Mouse (Mus musculus) G1E (cell line): ENCODE results near the gene Rab23. TPM values are rescaled to one million over a fixed set of nuclear protein-coding genes. Genes with fewer than 3 reads are reported as not detected.

Experiments
- ATAC-seq: 2 replicates; pipeline ENCODE4 v1.8.0; 2016; ENCODE audit warnings: mild to moderate bottlenecking; ENCODE audit not compliant: insufficient number of reproducible peaks, poor library complexity, low FRiP score, severe bottlenecking; ENCODE audit errors: extremely low read depth
- DNase-seq: peaks from one replicate; pipeline ENCODE4 v3.0.0; 2012; ENCODE audit warnings: low spot score
- H3K27me3 ChIP-seq: 2 replicates; pipeline ENCODE4 v1.6.1; 2012; ENCODE audit warnings: mild to moderate bottlenecking, low read length, inconsistent platforms; ENCODE audit not compliant: insufficient read depth
- H3K36me3 ChIP-seq: replicated peaks from 2 replicates; pipeline ENCODE3; 2012; ENCODE audit warnings: mild to moderate bottlenecking, inconsistent platforms
- H3K4me1 ChIP-seq: 2 replicates; pipeline ENCODE4 v1.6.1; 2012; ENCODE audit warnings: low read depth, low read length, inconsistent platforms, mixed read lengths; ENCODE audit not compliant: insufficient read depth
- H3K4me3 ChIP-seq: 2 replicates; pipeline ENCODE4 v1.5.1; 2012; ENCODE audit warnings: low read depth, mild to moderate bottlenecking, inconsistent platforms, low read length, moderate library complexity, mixed read lengths
- H3K9me3 ChIP-seq: replicated peaks from 2 replicates; pipeline ENCODE4 v1.6.1; 2012; ENCODE audit warnings: inconsistent platforms
- CTCF ChIP-seq: IDR thresholded peaks from 2 replicates; pipeline ENCODE4 v1.5.1; 2012; ENCODE audit warnings: low read depth, low read length, inconsistent platforms, mixed read lengths
- GATA1 ChIP-seq: IDR thresholded peaks from 2 replicates; pipeline ENCODE4 v1.6.1; 2012; ENCODE audit warnings: borderline replicate concordance, low read length, inconsistent platforms, mixed read lengths
- GATA2 ChIP-seq: IDR thresholded peaks from 2 replicates; pipeline ENCODE4 v1.6.1; 2012; ENCODE audit warnings: low read depth, low read length, inconsistent platforms, borderline replicate concordance
- POLR2AphosphoS5 ChIP-seq: IDR thresholded peaks from 2 replicates; pipeline ENCODE4 v1.6.1; 2012; ENCODE audit warnings: low read depth, low read length, inconsistent platforms; ENCODE audit not compliant: insufficient replicate concordance
- TAL1 ChIP-seq: conservative IDR thresholded peaks from 2 replicates; pipeline ENCODE4 v1.6.1; 2012; ENCODE audit warnings: low read depth, low read length, inconsistent platforms, mixed read lengths
- polyA plus RNA-seq: library from polyadenylated mRNA; stranded (reverse); fragments of >175 nt; gene quantifications from 2 replicates; pipeline ENCODE4 v1.2.3, GENCODE M21; 2012
- total RNA-seq, 2 experiments: library from RNA; stranded (forward) in 1 of 2; stranded (reverse) in 1 of 2; fragments of 200-1000 nt in 1 of 2; fragments of >200 nt in 1 of 2; fragmentation: Nextera tagmentation in 1 of 2; gene quantifications; 2 replicates each; pipeline ENCODE4 v1.2.3; 2014 to 2017

Gene Rab23
- total and polyA plus RNA-seq, 3 experiments: 0.27 TPM; not detected in 2

DNA sequence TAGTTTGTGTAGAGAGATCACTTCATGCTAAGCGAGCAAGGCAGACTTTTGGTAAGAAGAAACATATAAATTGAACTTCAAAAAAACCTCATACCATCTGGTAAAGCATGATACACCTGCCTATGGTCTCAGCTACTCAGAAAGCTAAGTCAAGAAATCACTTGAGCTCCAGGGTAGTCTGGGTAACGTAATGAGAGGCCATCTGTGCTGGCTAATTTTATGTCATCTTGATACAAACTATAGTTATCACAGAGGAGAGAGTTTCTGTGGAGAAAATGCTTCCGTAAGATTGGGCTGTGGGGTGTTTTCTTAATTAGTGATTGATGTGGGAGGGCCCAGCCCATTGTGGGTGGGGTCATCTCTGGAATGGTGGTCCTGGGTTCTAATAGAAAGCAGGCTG lies 25.8 kb upstream of the Rab23 start:
- Histone ChIP-seq H3K36me3 (no peaks in the 10 kb centered on the region), H3K27me3 (peaks cover 7% of the 10 kb centered on the region), H3K4me1 (no peaks in the 10 kb centered on the region), H3K9me3 (no peaks in the 10 kb centered on the region), H3K4me3 (no peak overlapping the region)
- ATAC-seq: no peak
- no peak for TF ChIP-seq CTCF
- no peak for TF ChIP-seq POLR2AphosphoS5
- no peak for TF ChIP-seq TAL1
- no peak for TF ChIP-seq GATA1
- TF ChIP-seq GATA2: no peak
- DNase-seq: no peak

DNA sequence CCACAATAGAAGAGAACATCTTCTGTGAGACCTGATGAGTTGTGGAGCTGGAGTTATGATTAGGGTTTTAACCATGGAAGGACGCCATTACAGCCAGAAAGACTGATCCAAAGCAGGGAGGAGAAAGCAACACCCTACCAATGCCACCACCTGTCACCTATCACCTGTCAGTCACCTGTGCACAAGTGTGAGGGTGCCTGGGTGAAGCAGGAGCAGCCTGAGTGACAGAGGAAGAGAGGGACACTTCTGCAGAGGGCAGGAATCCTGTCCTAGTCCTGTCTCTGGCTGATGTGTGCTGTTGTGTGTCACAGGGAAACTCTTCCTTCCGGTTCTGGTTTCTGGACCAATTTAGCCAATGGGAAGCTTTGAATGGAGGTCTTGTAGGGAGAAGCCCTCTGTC lies 23.7 kb upstream of the Rab23 start:
- no peaks in the 10 kb centered on the region for H3K9me3 ChIP-seq
- no peaks in the 10 kb centered on the region for H3K4me1 ChIP-seq
- DNase-seq (no peak), ATAC-seq (no peak)
- no peak overlapping the region for H3K4me3 ChIP-seq
- TF ChIP-seq GATA1: no peak
- TF ChIP-seq TAL1: no peak
- no peak for TF ChIP-seq POLR2AphosphoS5
- TF ChIP-seq CTCF: no peak
- no peak for TF ChIP-seq GATA2
- H3K36me3 ChIP-seq: no peaks in the 10 kb centered on the region
- H3K27me3 ChIP-seq: peaks cover 13% of the 10 kb centered on the region

DNA sequence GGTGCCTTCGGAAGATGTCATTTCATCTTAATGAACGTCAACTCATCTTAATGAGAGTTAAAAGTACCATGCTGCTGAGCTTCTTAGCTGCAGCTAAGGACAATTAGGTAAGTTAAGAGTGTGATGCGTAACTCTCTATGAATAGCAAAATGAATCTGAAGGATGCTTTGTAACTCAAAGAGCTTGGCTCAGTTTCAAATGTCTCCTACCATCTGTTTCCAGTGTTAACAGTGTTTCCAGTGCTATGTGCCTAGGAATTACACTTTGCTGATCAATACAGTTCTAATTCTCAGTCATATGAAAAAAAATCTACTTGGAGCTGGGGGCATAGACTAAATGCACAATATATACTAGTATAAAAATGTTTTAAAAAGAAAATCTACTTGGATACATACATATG lies 18.4 kb upstream of the Rab23 start:
- ATAC-seq (no peak), DNase-seq (no peak)
- no peaks in the 10 kb centered on the region for H3K36me3 ChIP-seq

DNA sequence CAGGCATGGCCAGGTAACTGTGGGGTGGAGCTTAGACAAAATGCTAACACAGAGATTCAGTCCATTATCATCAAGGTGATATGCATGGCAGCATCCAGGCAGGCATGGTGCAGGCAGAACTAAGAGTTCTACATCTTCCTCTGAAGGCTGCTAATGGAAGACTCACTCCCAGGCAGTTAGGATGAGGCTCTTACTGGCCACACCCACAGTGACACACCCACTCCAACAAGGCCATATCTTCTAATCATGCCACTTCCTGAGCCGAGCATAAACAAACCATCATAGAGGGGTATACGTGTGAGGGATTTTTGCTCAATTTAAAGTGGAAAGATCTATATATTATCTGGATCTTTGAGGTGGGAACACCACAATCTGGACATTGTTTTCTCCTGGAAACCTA lies 10.1 kb upstream of the Rab23 start:
- Histone ChIP-seq H3K4me3 (no peak overlapping the region), H3K9me3 (no peaks in the 10 kb centered on the region), H3K36me3 (no peaks in the 10 kb centered on the region), H3K4me1 (peaks cover 1% of the 10 kb centered on the region; the same call in 1 of the 2 replicates), H3K27me3 (no peaks in the 10 kb centered on the region; the same call in 1 of the 2 replicates)
- DNase-seq (no peak), ATAC-seq (no peak)
- TF ChIP-seq GATA2 (no peak), GATA1 (no peak), POLR2AphosphoS5 (no peak), CTCF (no peak), TAL1 (no peak)

More for the DNA sequence above, 18.4 kb upstream of the Rab23 start:
- Histone ChIP-seq H3K4me3 (no peak overlapping the region), H3K9me3 (no peaks in the 10 kb centered on the region), H3K4me1 (no peaks in the 10 kb centered on the region), H3K27me3 (peaks cover 11% of the 10 kb centered on the region)
- TF ChIP-seq GATA1: no peak
- no peak for TF ChIP-seq TAL1
- TF ChIP-seq POLR2AphosphoS5: no peak
- TF ChIP-seq GATA2: no peak
- no peak for TF ChIP-seq CTCF

DNA sequence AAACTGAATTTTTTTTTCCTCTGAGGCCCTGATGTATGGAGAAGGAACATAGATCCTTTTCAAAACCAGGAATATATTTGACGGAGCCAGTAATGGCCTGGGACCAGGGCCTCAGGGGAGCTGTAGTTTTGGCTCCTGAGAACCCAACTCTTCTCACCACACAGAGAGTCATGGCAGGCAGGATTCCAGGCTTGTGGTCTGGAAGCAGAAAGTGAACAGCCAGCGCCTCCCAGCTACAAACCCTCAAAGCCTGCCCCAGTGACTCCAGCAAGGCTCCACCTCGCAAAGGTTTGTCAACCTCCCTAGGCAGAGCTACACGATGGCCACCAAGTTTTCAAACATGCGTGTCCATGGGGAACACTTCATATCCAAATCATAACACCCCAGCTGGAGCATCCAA lies 7.7 kb upstream of the Rab23 start:
- TF ChIP-seq POLR2AphosphoS5 (no peak), CTCF (no peak), GATA2 (no peak), GATA1 (no peak), TAL1 (no peak)
- peaks cover 1% of the 10 kb centered on the region; the same call in 1 of the 2 replicates for H3K4me1 ChIP-seq
- H3K27me3 ChIP-seq: peaks cover 2% of the 10 kb centered on the region; the same call in 1 of the 2 replicates
- DNase-seq: no peak
- no peak overlapping the region for H3K4me3 ChIP-seq
- H3K9me3 ChIP-seq: no peaks in the 10 kb centered on the region
- no peaks in the 10 kb centered on the region for H3K36me3 ChIP-seq
- ATAC-seq: no peak

DNA sequence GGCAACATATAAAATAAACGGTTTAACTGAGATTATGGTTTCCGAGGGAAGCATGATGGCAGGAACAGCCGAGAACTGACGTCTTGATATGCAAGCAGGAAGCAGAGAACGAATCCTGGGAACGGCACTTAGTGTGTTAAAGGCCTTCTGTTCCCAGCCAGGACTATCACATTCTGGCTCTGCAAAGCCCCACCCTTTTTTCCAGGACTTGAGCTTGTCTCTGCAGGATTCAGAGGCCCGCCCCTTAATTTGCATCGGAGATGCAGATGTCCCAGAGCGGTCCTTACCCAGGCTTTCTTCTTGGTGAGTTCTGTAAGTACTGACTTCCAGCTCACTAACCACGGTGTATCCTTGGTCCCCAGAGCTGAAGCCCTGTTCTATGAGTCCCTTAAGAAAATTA lies 4.9 kb upstream of the Rab23 start:
- no peak for TF ChIP-seq GATA1
- no peak for TF ChIP-seq TAL1
- no peak for TF ChIP-seq POLR2AphosphoS5
- TF ChIP-seq GATA2: no peak
- TF ChIP-seq CTCF: no peak
- no peak for DNase-seq
- Histone ChIP-seq H3K27me3 (peaks cover 5% of the 10 kb centered on the region; the same call in 1 of the 2 replicates), H3K4me1 (no peaks in the 10 kb centered on the region), H3K4me3 (no peak overlapping the region), H3K36me3 (no peaks in the 10 kb centered on the region), H3K9me3 (peaks cover 3% of the 10 kb centered on the region)
- no peak for ATAC-seq

DNA sequence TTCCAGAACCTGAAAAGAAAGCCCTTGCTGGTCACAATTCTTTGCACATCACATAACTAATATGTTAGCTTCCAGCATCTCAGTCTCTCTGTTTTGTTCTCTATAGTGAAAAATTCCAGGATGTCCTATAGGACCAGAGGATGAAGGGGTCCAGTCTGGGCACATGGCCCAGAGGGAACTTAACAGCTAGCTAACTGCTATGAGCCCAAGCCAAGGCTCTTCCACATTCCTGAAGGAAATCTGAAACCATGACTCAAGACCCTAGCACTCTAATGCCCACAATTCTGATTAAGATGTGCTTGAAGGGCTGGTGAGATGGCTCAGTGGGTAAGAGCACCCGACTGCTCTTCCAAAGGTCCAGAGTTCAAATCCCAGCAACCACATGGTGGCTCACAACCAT lies 2.1 kb upstream of the Rab23 start:
- no peak overlapping the region for H3K4me3 ChIP-seq
- no peak for DNase-seq
- no peaks in the 10 kb centered on the region for H3K4me1 ChIP-seq
- peaks cover 15% of the 10 kb centered on the region for H3K27me3 ChIP-seq
- TF ChIP-seq TAL1: no peak
- no peak for TF ChIP-seq GATA2
- TF ChIP-seq GATA1: no peak
- TF ChIP-seq CTCF: no peak
- no peak for TF ChIP-seq POLR2AphosphoS5
- peaks cover 8% of the 10 kb centered on the region for H3K9me3 ChIP-seq
- no peak for ATAC-seq
- H3K36me3 ChIP-seq: no peaks in the 10 kb centered on the region
